Mouse (Mus musculus) layer of hippocampus, postnatal 10 days (tissue): Measurements from ENCODE around the gene Vmn1r198. TPM values are rescaled to one million over a fixed set of nuclear protein-coding genes. Genes with fewer than 3 reads are reported as not detected.
"Not testable (repeated sequence)": the region's sequence is repeated elsewhere in the genome, so short reads cannot be mapped to it uniquely, and the experiment has no call there.

Experiments used
- DNase-seq, 2 experiments: peaks; one replicate each; pipeline ENCODE4 v3.0.0; 2021; ENCODE audit warnings: low spot score in 2 of 2
- long read RNA-seq: library from polyadenylated mRNA; stranded (forward); transcript quantifications from one replicate; pipeline ENCODE4 v2.0.0, GENCODE M21; 2023
- total RNA-seq, 2 experiments: library from RNA; stranded (reverse); gene quantifications; 2 replicates each; pipeline ENCODE4 v1.2.3; 2021

Vmn1r198 gene
- not detected for total RNA-seq
- long read RNA-seq = 0 reads

DNA sequence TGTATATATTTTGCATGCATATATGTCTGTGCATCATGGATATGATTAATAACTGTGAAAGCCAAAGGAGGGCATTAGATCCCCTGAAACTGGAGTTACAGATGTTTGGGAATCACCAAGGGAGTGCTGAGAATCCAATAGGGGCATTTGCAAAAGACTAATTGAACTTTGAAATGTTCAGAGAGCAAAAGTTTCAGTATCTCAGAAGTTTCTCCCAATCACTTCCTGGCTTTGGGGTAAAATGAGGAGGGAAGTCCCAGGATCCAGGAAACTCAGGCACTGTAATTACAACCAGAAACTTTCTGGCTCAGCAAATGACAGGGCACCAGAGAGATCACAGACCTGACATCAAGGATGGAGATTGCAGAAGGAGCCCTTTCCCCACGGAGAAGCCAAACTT lies at the start of gene Vmn1r198:
Vmn1r198 (plus strand) TSS at position 301 of the 400 bp plus-strand sequence.
- no peak for DNase-seq

- not testable (repeated sequence) for DNase-seq
These were observed 42.1 kb upstream of the Vmn1r198 start for GRCm38 (mm10) chr13:22308075-22308474.

- DNase-seq = no peak
These were observed 34.8 kb upstream of the Vmn1r198 start for GRCm38 (mm10) chr13:22315361-22315760.

DNA sequence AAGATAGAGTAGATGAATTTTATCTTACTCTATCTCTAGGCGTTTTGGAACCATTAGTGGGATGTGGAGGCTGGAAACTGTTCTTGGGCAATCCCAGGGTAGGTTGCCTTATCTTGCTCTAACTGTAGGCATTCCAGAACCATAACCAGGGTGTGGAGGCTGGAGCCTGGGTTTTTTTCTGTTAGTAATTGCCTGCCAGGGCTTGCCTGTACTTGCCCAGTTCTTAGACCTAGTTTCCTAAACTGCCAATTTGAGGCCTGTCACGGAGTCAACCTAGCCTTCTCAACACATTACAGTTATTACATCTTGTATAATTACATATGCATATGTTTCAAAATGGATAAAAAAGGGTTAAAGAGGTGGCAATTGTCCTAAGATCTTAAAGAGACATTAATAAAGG lies 32.8 kb upstream of the Vmn1r198 start:
- no peak for DNase-seq

DNA sequence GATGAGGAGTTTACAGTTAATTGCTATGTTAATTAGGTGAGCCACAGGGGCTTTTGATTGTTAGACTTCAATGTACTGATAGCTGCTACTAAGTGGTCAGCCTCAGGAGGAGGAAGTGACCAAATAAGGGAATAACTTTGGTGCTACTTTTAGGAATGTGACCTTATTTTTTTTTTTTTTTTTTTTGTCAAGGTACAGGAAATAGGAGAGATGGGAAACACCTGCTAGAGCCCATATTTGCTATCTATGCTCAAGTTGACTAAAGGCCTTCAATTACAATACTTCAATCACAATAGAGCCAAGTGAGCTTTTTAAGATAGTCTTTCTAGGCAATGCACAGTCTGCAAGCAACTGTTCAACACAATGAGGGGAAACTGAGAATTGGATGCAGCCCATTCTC lies 30.1 kb upstream of the Vmn1r198 start:
- no peak for DNase-seq

DNA sequence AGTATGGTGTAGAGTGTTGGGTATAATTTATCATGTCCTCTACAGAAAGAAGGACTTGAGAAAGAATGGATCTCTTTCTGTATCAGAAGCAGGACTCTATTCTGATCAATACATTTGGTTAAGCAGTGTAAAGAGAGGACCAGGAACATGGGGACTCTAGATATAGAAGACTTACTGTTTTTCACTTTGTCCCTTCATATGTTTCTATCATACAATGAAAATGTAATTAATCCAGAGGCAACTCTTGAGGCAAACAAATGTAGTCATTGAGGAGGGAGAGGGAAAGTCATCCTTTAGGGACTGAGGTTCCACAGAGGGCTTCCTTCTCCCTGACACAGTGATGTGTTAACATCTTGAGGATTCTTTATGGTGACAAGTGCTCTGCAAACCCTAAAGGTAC lies 25.9 kb upstream of the Vmn1r198 start, which contains the start of gene Vmn1r197:
Vmn1r197 (plus strand) TSS at position 301 of the 400 bp plus-strand sequence.
- no peak for DNase-seq

DNA sequence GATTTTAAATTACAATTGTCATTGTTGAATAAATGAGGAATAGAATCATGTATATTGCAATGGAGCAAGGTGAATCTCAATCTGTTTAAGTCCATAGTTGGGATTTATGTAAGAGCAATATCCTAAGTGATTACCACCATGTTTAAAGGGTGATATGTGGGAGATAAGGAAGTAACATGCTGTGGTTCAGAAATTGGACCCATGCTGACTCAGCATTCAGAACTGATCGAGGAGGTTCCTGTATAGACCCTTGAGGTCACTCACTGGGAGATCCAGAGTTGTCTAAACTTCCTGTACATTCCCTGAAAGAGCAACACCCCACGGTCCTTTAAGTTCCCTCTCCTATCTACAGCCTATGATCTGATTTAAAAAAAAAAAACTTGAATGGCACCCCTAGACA lies 16.9 kb upstream of the Vmn1r198 start:
- DNase-seq = no peak

DNA sequence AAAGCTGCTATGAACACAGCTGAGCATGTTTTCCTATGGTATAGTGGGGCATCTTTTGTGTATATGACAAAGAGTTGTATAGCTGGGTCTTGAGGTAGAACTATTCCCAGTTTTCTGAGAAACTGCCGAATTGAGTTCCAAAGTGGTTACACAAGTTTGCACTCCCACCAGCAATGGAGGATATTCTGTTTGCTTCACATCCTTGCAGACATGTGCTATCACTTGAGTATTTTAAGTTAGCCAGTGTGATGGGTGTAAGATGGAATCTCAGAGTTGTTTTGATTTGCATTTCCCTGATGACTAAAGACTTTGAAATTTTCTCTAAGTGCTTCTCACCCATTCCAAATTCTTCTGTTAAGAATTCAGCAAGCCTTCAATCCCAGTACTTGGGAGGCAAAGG lies 14.6 kb upstream of the Vmn1r198 start:
- no peak for DNase-seq

- no peak for DNase-seq
These were observed 649 bp downstream of the Vmn1r198 start for GRCm38 (mm10) chr13:22350813-22351212.

- DNase-seq = no peak
These were observed 29.4 kb downstream of the Vmn1r198 start, which contains the start of gene Vmn1r199 for GRCm38 (mm10) chr13:22379518-22379917. Gene Vmn1r199 (plus strand): TSS chr13:22379818.

GRCm38 (mm10) chr13:22381128-22381527 lies 31.0 kb downstream of the Vmn1r198 start:
- DNase-seq = peak in 1 of 2 experiments; percentile 15

GRCm38 (mm10) chr13:22383401-22383800 lies 33.2 kb downstream of the Vmn1r198 start:
- DNase-seq = no peak

DNA sequence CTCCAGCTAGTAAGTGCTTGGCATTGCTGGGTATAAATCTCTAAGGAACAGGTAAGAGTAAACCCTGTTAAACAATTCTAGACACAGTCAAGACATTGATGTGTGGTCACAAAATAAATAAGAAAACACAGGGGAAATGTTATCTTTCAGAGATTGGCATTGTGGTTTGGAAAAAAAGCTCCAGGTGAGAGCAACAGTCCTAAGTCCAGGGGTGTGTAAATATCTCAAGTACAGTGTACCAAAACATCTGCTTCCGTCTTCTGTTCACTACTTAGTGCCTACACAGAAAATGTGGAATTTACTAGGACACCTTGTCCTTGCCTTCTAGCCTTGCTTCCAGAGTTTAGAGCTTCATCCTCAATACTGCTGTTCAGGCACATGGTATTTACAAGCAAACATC lies 36.9 kb downstream of the Vmn1r198 start:
- DNase-seq = no peak

- no peak for DNase-seq
These were observed 39.9 kb downstream of the Vmn1r198 start, which contains the start of gene Vmn1r200 for GRCm38 (mm10) chr13:22390073-22390472. Gene Vmn1r200 (plus strand): TSS chr13:22390373.

DNA sequence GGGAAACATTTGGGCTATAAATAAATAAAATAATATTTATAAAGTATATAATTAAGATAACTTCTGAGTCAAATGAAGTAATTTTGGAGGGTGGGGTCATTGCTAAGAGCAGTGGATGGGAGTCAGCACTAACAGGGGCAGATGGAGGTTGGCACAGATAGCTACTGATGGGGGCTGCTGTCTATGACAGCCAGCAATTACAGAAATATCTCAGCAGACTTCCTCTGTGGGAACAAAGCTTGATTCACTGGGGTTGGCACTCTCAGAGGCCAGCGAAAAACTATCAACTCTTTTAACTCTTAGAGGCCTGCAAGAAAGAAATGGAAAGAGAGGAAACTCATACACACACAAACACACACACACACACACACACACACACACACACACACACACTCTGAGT lies 52.8 kb downstream of the Vmn1r198 start:
- peak in 1 of 2 experiments; percentile 20 for DNase-seq

Other genes with a start within 250 kb of the Vmn1r198 start
- gene Vmn1r189, start 244.5 kb upstream of the Vmn1r198 start, total RNA-seq = not detected
- not detected for gene Vmn1r191, start 166.4 kb upstream of the Vmn1r198 start, total RNA-seq
- gene Vmn1r192, start 159.2 kb upstream of the Vmn1r198 start, total RNA-seq = not detected
- gene Vmn1r193, start 127.2 kb upstream of the Vmn1r198 start, total RNA-seq = not detected
- not detected for gene Vmn1r194, start 106.1 kb upstream of the Vmn1r198 start, total RNA-seq
- gene Vmn1r195, start 79.8 kb upstream of the Vmn1r198 start, total RNA-seq = not detected
- gene Vmn1r196, start 60.4 kb upstream of the Vmn1r198 start, total RNA-seq = not detected
- not detected for gene Vmn1r197, start 25.8 kb upstream of the Vmn1r198 start, total RNA-seq
- gene Vmn1r199, start 29.5 kb downstream of the Vmn1r198 start, total RNA-seq = not detected
- not detected for gene Vmn1r200, start 40.0 kb downstream of the Vmn1r198 start, total RNA-seq
- not detected for gene Vmn1r201, start 121.6 kb downstream of the Vmn1r198 start, total RNA-seq
- gene Vmn1r202, start 155.0 kb downstream of the Vmn1r198 start, total RNA-seq = under 1 TPM in 1 of 2 experiments, not detected in 1; 0.09 TPM
- gene Vmn1r203, start 167.8 kb downstream of the Vmn1r198 start, total RNA-seq = under 1 TPM in 1 of 2 experiments, not detected in 1; 0.05 TPM
- not detected for gene Vmn1r204, start 202.8 kb downstream of the Vmn1r198 start, total RNA-seq
- not detected for gene Vmn1r205, start 242.6 kb downstream of the Vmn1r198 start, total RNA-seq